Comparison of ENCODE assay signal across 11 mouse cellular contexts in genomic region chr8:11273506-11274158, GRCm38 (mm10). TPM values are rescaled to one million over a fixed set of nuclear protein-coding genes. Genes with fewer than 3 reads are reported as not detected.
A peak's percentile ranks its signal among the peaks of the same experiment; 100 is the strongest.
DNase-seq lines count a peak whose midpoint lies in the region; ATAC-seq and TF ChIP-seq lines count a peak whose summit lies in the region.
"Had no signal": no experiment of that assay in that cellular context is flagged by ENCODE, and none has a peak within 500 bp of the region (broad histone marks: within the 10 kb centered on the region; RNA-seq: fewer than 3 reads in every experiment).

No protein-coding gene starts in this region.

- DNase-seq in right cerebral cortex, adult 18-20 months = peak; percentile 95
- DNase-seq in right cerebral cortex, postnatal 4 days = no peak
- peak; percentile 88 to 93 for DNase-seq in left cerebral cortex, adult 18-20 months (ENCODE audit: low spot score in 2 of 2)
- DNase-seq in skeletal muscle tissue, adult 2 months (ENCODE audit: low read depth, low spot score) = peak; percentile 86
- DNase-seq: kidney, postnatal 10 days; retina, postnatal 1 day had no signal

- H3K4me2 ChIP-seq in heart, embryonic 13.5 days = peak overlapping the region; percentile 52; the same call in 1 of the 2 replicates
- H3K4me2 ChIP-seq in kidney, embryonic 15.5 days = no peak overlapping the region
- H3K4me2 ChIP-seq in intestine, postnatal 0 days (replicated peaks; ENCODE audit: low read depth) = no peak overlapping the region
- H3K4me2 ChIP-seq in midbrain, embryonic 16.5 days (ENCODE audit: low read length) = no peak overlapping the region
- H3K4me2 ChIP-seq: midbrain, embryonic 12.5 days had no signal

- WGBS in heart, embryonic 13.5 days = 70% methylated on average over 15 of the region's 15 CpGs
- 88% methylated on average over 15 of the region's 15 CpGs for WGBS in kidney, embryonic 15.5 days
- WGBS in intestine, postnatal 0 days = 85% methylated on average over 15 of the region's 15 CpGs
- 90% methylated on average over 15 of the region's 15 CpGs for WGBS in midbrain, embryonic 16.5 days

- TF ChIP-seq CTCF in intestine, postnatal 0 days (IDR thresholded peaks at IDR 0.05; ENCODE audit: low read depth) = no peak

- H3K4me3 ChIP-seq in heart, embryonic 13.5 days = no peak overlapping the region
- H3K4me3 ChIP-seq in kidney, embryonic 15.5 days (replicated peaks) = no peak overlapping the region
- H3K4me3 ChIP-seq in intestine, postnatal 0 days (ENCODE audit: low read depth, low read length) = no peak overlapping the region
- no peak overlapping the region for H3K4me3 ChIP-seq in midbrain, embryonic 16.5 days (ENCODE audit: low read depth, low read length)
- H3K4me3 ChIP-seq: midbrain, embryonic 12.5 days had no signal

- peaks cover 4% of the 10 kb centered on the region; the same call in 1 of the 2 replicates for H3K36me3 ChIP-seq in heart, embryonic 13.5 days
- H3K36me3 ChIP-seq in kidney, embryonic 15.5 days = 0 out of 2 replicates have a peak, but pooled peaks cover 7% of the 10 kb centered on the region
- H3K36me3 ChIP-seq in intestine, postnatal 0 days (ENCODE audit: control insufficient read depth, insufficient read depth) = no peaks in the 10 kb centered on the region; the same call in 1 of the 2 replicates
- no peaks in the 10 kb centered on the region for H3K36me3 ChIP-seq in midbrain, embryonic 16.5 days (ENCODE audit: control insufficient read depth, insufficient read depth, low read length)
- H3K36me3 ChIP-seq: midbrain, embryonic 12.5 days had no signal

- ATAC-seq in heart, embryonic 13.5 days (ENCODE audit: extremely low read depth, insufficient number of reproducible peaks, low FRiP score, low TSS enrichment) = no peak
- no peak for ATAC-seq in kidney, embryonic 15.5 days (replicated peaks; ENCODE audit: low FRiP score)
- no peak for ATAC-seq in intestine, postnatal 0 days
- no peak for ATAC-seq in midbrain, embryonic 16.5 days

- no peaks in the 10 kb centered on the region for H3K9me3 ChIP-seq in heart, embryonic 13.5 days
- H3K9me3 ChIP-seq in kidney, embryonic 15.5 days (replicated peaks) = no peaks in the 10 kb centered on the region
- no peaks in the 10 kb centered on the region for H3K9me3 ChIP-seq in intestine, postnatal 0 days (ENCODE audit: control insufficient read depth)
- no peaks in the 10 kb centered on the region for H3K9me3 ChIP-seq in midbrain, embryonic 16.5 days (replicated peaks; ENCODE audit: control insufficient read depth, low read length, poor library complexity, severe bottlenecking)
- H3K9me3 ChIP-seq: midbrain, embryonic 12.5 days had no signal

- H3K4me1 ChIP-seq in heart, embryonic 13.5 days = peaks cover 95% of the 10 kb centered on the region
- H3K4me1 ChIP-seq in kidney, embryonic 15.5 days = peaks cover 74% of the 10 kb centered on the region
- H3K4me1 ChIP-seq in intestine, postnatal 0 days (replicated peaks; ENCODE audit: control insufficient read depth, insufficient read depth, low read length) = no peaks in the 10 kb centered on the region
- no peaks in the 10 kb centered on the region; the same call in 1 of the 2 replicates for H3K4me1 ChIP-seq in midbrain, embryonic 16.5 days (ENCODE audit: control insufficient read depth, insufficient read depth, low read length)

- H3K27me3 ChIP-seq in heart, embryonic 13.5 days (replicated peaks) = no peaks in the 10 kb centered on the region
- no peaks in the 10 kb centered on the region for H3K27me3 ChIP-seq in kidney, embryonic 15.5 days
- H3K27me3 ChIP-seq in intestine, postnatal 0 days (replicated peaks; ENCODE audit: control insufficient read depth, insufficient read depth, low read length) = no peaks in the 10 kb centered on the region
- H3K27me3 ChIP-seq in midbrain, embryonic 16.5 days (ENCODE audit: control insufficient read depth, insufficient read depth, low read depth, low read length) = no peaks in the 10 kb centered on the region
- H3K27me3 ChIP-seq: midbrain, embryonic 12.5 days had no signal

- H3K27ac ChIP-seq in heart, embryonic 13.5 days (replicated peaks) = peak overlapping the region; percentile 73
- H3K27ac ChIP-seq in kidney, embryonic 15.5 days = no peak overlapping the region
- H3K27ac ChIP-seq in intestine, postnatal 0 days (ENCODE audit: low read depth, low read length) = no peak overlapping the region
- no peak overlapping the region for H3K27ac ChIP-seq in midbrain, embryonic 16.5 days (ENCODE audit: low read length)
- H3K27ac ChIP-seq: midbrain, embryonic 12.5 days had no signal

- H3K9ac ChIP-seq in heart, embryonic 13.5 days = no peak overlapping the region
- no peak overlapping the region for H3K9ac ChIP-seq in kidney, embryonic 15.5 days
- no peak overlapping the region for H3K9ac ChIP-seq in intestine, postnatal 0 days (ENCODE audit: low read depth, low read length)
- no peak overlapping the region for H3K9ac ChIP-seq in midbrain, embryonic 16.5 days (ENCODE audit: low read depth, low read length)
- H3K9ac ChIP-seq: midbrain, embryonic 12.5 days had no signal

RNA-seq across cellular contexts. Expression of gene Col4a2, which starts 39.0 kb away (rescaled TPM):
- 66.9 and 71.5 TPM in 2 replicates for polyA plus RNA-seq in heart, embryonic 13.5 days (2015; fragmentation: Nextera tagmentation; extraction: Ambion mirVana)
- total RNA-seq in left cerebral cortex, adult 18-20 months (2021) = 10 to 100 TPM; 40.9 to 45.1 TPM
- 108 and 116 TPM in 2 replicates for polyA plus RNA-seq in kidney, embryonic 15.5 days (2015; fragmentation: Nextera tagmentation; extraction: Ambion mirVana)
- polyA plus RNA-seq in intestine, postnatal 0 days (2015; fragmentation: Nextera tagmentation; extraction: Ambion mirVana) = 44.5 and 44.8 TPM in 2 replicates
- polyA plus RNA-seq in midbrain, embryonic 16.5 days (2015; fragmentation: Nextera tagmentation; extraction: Ambion mirVana) = 33.8 and 37.8 TPM in 2 replicates

RNA-seq across cellular contexts. Expression of gene Col4a1, which starts 39.0 kb away (rescaled TPM):
- 164 TPM in 2 replicates for polyA plus RNA-seq in heart, embryonic 13.5 days (2015; fragmentation: Nextera tagmentation; extraction: Ambion mirVana)
- 10 to 100 TPM; 39.0 to 47.4 TPM for total RNA-seq in left cerebral cortex, adult 18-20 months (2021)
- 297 and 335 TPM in 2 replicates for polyA plus RNA-seq in kidney, embryonic 15.5 days (2015; fragmentation: Nextera tagmentation; extraction: Ambion mirVana)
- 84.5 and 85.5 TPM in 2 replicates for polyA plus RNA-seq in intestine, postnatal 0 days (2015; fragmentation: Nextera tagmentation; extraction: Ambion mirVana)
- 73.6 and 83.1 TPM in 2 replicates for polyA plus RNA-seq in midbrain, embryonic 16.5 days (2015; fragmentation: Nextera tagmentation; extraction: Ambion mirVana)
